Mouse (Mus musculus) kidney, embryonic 16.5 days (tissue): Measurements from ENCODE around the gene Mrps33. TPM values are rescaled to one million over a fixed set of nuclear protein-coding genes. Genes with fewer than 3 reads are reported as not detected.

ENCODE experiments used
- ATAC-seq: fragments of 200-750 bp; cut with Nextera tagmentation; 2 replicates; pipeline ENCODE4 v1.8.0; 2017; ENCODE audit warnings: moderate TSS enrichment; ENCODE audit not compliant: low FRiP score, low TSS enrichment
- H3K27ac ChIP-seq: fragments of 300-500 bp; sonication (generic); 2 replicates; pipeline ENCODE4 v1.5.1; 2014; ENCODE audit warnings: low read length
- H3K27me3 ChIP-seq: fragments of 300-500 bp; sonication (generic); 2 replicates; pipeline ENCODE4 v1.6.1; 2014; ENCODE audit warnings: low read length, control low read depth, mixed read lengths; ENCODE audit not compliant: insufficient read depth
- H3K36me3 ChIP-seq: fragments of 300-500 bp; sonication (generic); 2 replicates; pipeline ENCODE4 v1.6.1; 2014; ENCODE audit warnings: low read length, control low read depth, mixed read lengths; ENCODE audit not compliant: insufficient read depth
- H3K4me1 ChIP-seq: fragments of 300-500 bp; sonication (generic); 2 replicates; pipeline ENCODE4 v1.6.1; 2014; ENCODE audit warnings: low read length, control low read depth, mixed read lengths; ENCODE audit not compliant: insufficient read depth
- H3K4me2 ChIP-seq: fragments of 300-500 bp; sonication (generic); replicated peaks from 2 replicates; pipeline ENCODE4 v1.6.1; 2014; ENCODE audit warnings: low read depth, low read length
- H3K4me3 ChIP-seq: fragments of 300-500 bp; sonication (generic); 2 replicates; pipeline ENCODE4 v1.5.1; 2014; ENCODE audit warnings: mild to moderate bottlenecking, low read length
- H3K9ac ChIP-seq: fragments of 300-500 bp; sonication (generic); replicated peaks from 2 replicates; pipeline ENCODE4 v1.6.1; 2014; ENCODE audit warnings: low read length
- H3K9me3 ChIP-seq: fragments of 300-500 bp; sonication (generic); 2 replicates; pipeline ENCODE4 v1.6.1; 2016; ENCODE audit warnings: low read length, control low read depth
- WGBS: fragments of 180-500 bp; shearing (Covaris S2); extraction: QIAGEN DNeasy Blood & Tissue Kit; methylation state at CpG from one replicate; pipeline ENCODE4 v1.1.7; 2014; 5-methylcytosine and 5-hydroxymethylcytosine counted together
- polyA plus RNA-seq: library from polyadenylated mRNA; unstranded; fragments of >200 nt; fragmentation: Nextera tagmentation; extraction: Ambion mirVana; gene quantifications from 2 replicates; pipeline ENCODE4 v1.2.1, GENCODE M21; 2015

The Mrps33 gene
- polyA plus RNA-seq, 1 experiment from 2014 or later = 166 TPM

- Histone ChIP-seq H3K27me3 (no peaks in the 10 kb centered on the region), H3K4me1 (peaks cover 16% of the 10 kb centered on the region), H3K4me2 (no peak overlapping the region), H3K9me3 (no peaks in the 10 kb centered on the region), H3K36me3 (no peaks in the 10 kb centered on the region), H3K27ac (no peak overlapping the region), H3K4me3 (no peak overlapping the region), H3K9ac (no peak overlapping the region)
- WGBS = 40% methylated on average over 3 of the region's 3 CpGs
- ATAC-seq = no peak
These were observed 28.2 kb downstream of the Mrps33 start for GRCm38 (mm10) chr6:39782618-39783017.

- Histone ChIP-seq H3K9me3 (no peaks in the 10 kb centered on the region), H3K4me2 (peak overlapping the region; percentile 53), H3K4me1 (peaks cover 16% of the 10 kb centered on the region), H3K9ac (0 out of 2 replicates have a peak overlapping the region, but pooled peaks have one; percentile 48), H3K4me3 (no peak overlapping the region), H3K27ac (0 out of 2 replicates have a peak overlapping the region, but pooled peaks have one; percentile 40), H3K36me3 (no peaks in the 10 kb centered on the region), H3K27me3 (no peaks in the 10 kb centered on the region)
- peak; percentile 46; the same call in 1 of the 2 replicates for ATAC-seq
- WGBS = 47% methylated on average over 17 of the region's 17 CpGs
These were observed 28.8 kb downstream of the Mrps33 start for GRCm38 (mm10) chr6:39781766-39782530.

GRCm38 (mm10) chr6:39780857-39781666, 29.7 kb downstream of the Mrps33 start:
- Histone ChIP-seq H3K4me1 (peaks cover 16% of the 10 kb centered on the region), H3K4me3 (peak overlapping the region; percentile 27), H3K27ac (peak overlapping the region; percentile 40; the same call in 1 of the 2 replicates), H3K36me3 (no peaks in the 10 kb centered on the region), H3K9me3 (no peaks in the 10 kb centered on the region), H3K27me3 (no peaks in the 10 kb centered on the region), H3K4me2 (peak overlapping the region; percentile 53), H3K9ac (peak overlapping the region; percentile 48; the same call in 1 of the 2 replicates)
- ATAC-seq = peak; percentile 62
- WGBS = 6% methylated on average over 18 of the region's 18 CpGs

GRCm38 (mm10) chr6:39778506-39778905, 32.3 kb downstream of the Mrps33 start:
- Histone ChIP-seq H3K9me3 (no peaks in the 10 kb centered on the region), H3K27me3 (no peaks in the 10 kb centered on the region), H3K27ac (no peak overlapping the region), H3K4me2 (no peak overlapping the region), H3K4me3 (no peak overlapping the region), H3K9ac (no peak overlapping the region), H3K36me3 (no peaks in the 10 kb centered on the region), H3K4me1 (peaks cover 16% of the 10 kb centered on the region)
- no peak for ATAC-seq
- 90% methylated on average over 1 of the region's 1 CpGs for WGBS

GRCm38 (mm10) chr6:39776275-39776674, 34.5 kb downstream of the Mrps33 start:
- Histone ChIP-seq H3K4me1 (peaks cover 5% of the 10 kb centered on the region; the same call in 1 of the 2 replicates), H3K9ac (no peak overlapping the region), H3K27me3 (no peaks in the 10 kb centered on the region), H3K4me2 (no peak overlapping the region), H3K27ac (no peak overlapping the region), H3K9me3 (no peaks in the 10 kb centered on the region), H3K4me3 (no peak overlapping the region), H3K36me3 (no peaks in the 10 kb centered on the region)
- 92% methylated on average over 6 of the region's 6 CpGs for WGBS
- no peak for ATAC-seq

GRCm38 (mm10) chr6:39775029-39775428, 35.8 kb downstream of the Mrps33 start:
- H3K4me2 ChIP-seq = no peak overlapping the region
- no peaks in the 10 kb centered on the region for H3K27me3 ChIP-seq
- no peaks in the 10 kb centered on the region for H3K36me3 ChIP-seq
- WGBS = 84% methylated on average over 9 of the region's 9 CpGs
- no peaks in the 10 kb centered on the region for H3K9me3 ChIP-seq
- H3K9ac ChIP-seq = no peak overlapping the region
- no peak for ATAC-seq
- no peak overlapping the region for H3K27ac ChIP-seq
- H3K4me3 ChIP-seq = no peak overlapping the region
- peaks cover 3% of the 10 kb centered on the region; the same call in 1 of the 2 replicates for H3K4me1 ChIP-seq

GRCm38 (mm10) chr6:39757229-39757628, 53.6 kb downstream of the Mrps33 start:
- 80% methylated on average over 2 of the region's 2 CpGs for WGBS
- no peak overlapping the region for H3K4me3 ChIP-seq
- no peak for ATAC-seq
- no peak overlapping the region for H3K9ac ChIP-seq
- H3K36me3 ChIP-seq = no peaks in the 10 kb centered on the region
- H3K9me3 ChIP-seq = no peaks in the 10 kb centered on the region
- no peak overlapping the region for H3K4me2 ChIP-seq
- H3K27me3 ChIP-seq = no peaks in the 10 kb centered on the region
- H3K27ac ChIP-seq = no peak overlapping the region
- H3K4me1 ChIP-seq = no peaks in the 10 kb centered on the region

Other genes starting within 250 kb of the Mrps33 start
- 31.7 and 32.8 TPM in 2 replicates for gene Adck2, start 237.1 kb downstream of the Mrps33 start, polyA plus RNA-seq
- 3.8 TPM in 1 of 2 replicates, not detected in the other for gene Gm42420, start 225.2 kb downstream of the Mrps33 start, polyA plus RNA-seq
- 326 and 331 TPM in 2 replicates for gene Ndufb2, start 218.4 kb downstream of the Mrps33 start, polyA plus RNA-seq
- 14.3 and 17.0 TPM in 2 replicates for gene Braf, start 85.5 kb downstream of the Mrps33 start, polyA plus RNA-seq
- gene Tmem178b, start 62.3 kb upstream of the Mrps33 start, polyA plus RNA-seq = 0.07 and 0.08 TPM in 2 replicates